Mouse (Mus musculus) frontal cortex, postnatal 14 days (tissue): ENCODE data around the gene Pde6h.
"Not testable (repeated sequence)": the region's sequence is repeated elsewhere in the genome, so short reads cannot be mapped to it uniquely, and the experiment has no call there.

Source experiments
- DNase-seq, 2 experiments: peaks; one replicate each; pipeline ENCODE4 v3.0.0; 2022; ENCODE audit warnings: low spot score in 2 of 2

Pde6h gene

DNA sequence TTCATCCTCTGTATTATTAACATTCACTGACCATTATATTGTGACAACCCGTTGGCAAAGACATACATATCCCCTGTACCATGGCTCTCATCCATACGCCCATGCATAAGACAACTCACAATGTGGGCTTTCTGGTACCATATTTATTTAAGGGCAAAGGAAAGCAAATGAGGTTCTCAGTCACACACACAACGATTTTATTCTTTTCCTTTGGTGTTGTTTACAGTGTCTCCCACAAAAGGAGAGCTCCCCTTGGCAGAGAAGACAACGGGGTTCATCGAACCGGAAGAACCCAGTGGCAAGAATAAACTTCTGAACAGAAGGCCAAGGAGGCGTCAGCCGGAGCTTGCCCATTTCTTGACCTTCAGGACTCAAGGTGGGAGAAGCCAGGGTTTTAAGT, at the start of gene Pde6h:
Gene Pde6h (plus strand): TSS at position 301 of the 400 bp plus-strand sequence.
- no peak for DNase-seq

DNA sequence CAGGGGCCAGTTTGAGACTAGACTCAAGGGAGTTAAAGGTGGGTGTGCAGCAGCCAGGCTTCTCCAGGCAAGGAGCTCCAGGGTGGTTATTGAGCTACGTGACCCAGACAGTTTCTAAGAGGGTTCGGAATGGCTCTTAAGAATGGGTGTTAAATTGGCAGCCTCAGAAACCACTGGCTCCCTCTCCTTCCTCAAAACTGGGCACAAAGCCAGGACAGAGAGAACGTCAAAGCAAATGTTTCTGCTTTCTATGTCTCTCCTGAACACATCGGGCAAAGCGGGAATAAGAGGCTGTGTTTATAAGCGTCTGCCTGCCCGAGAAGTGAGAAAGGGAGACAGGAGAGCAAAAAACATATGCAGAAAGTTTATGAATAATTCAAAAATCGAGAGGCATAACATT, 49.0 kb upstream of the Pde6h start:
- no peak for DNase-seq

- DNase-seq = peak in 1 of 2 experiments; percentile 13
Observed at GRCm38 (mm10) chr6:136875670-136876069, 48.0 kb upstream of the Pde6h start, which contains the start of gene Mgp. Gene Mgp (minus strand): TSS chr6:136875823.

- no peak for DNase-seq
Observed at GRCm38 (mm10) chr6:136881678-136882077, 42.0 kb upstream of the Pde6h start.

DNA sequence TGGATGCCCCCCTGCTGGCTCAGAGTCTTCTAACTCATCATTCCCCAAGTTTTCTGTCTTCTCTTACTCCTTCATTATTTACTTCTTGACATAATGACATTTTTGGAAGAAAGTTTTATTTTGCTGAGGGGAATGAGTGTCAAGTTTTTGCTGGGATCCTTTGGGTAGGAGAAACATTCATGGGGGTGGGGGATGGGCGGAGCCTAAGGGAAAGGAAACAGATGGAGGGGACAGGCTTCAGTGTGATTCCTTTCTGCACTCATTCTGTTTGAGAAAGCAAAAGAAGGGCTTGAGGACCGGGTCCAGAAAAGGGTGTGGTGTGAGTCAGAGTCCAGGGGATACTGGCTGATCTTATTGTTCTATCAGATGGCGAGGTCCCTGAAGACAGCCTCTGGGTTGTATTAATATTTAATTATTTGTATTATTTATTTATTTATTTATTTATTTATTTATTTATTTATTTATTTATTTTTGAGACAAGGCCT, 40.2 kb upstream of the Pde6h start:
- no peak for DNase-seq

- DNase-seq = no peak
Observed at GRCm38 (mm10) chr6:136883961-136884360, 39.7 kb upstream of the Pde6h start.

GRCm38 (mm10) chr6:136884766-136885165, 38.9 kb upstream of the Pde6h start:
- not testable (repeated sequence) for DNase-seq

DNA sequence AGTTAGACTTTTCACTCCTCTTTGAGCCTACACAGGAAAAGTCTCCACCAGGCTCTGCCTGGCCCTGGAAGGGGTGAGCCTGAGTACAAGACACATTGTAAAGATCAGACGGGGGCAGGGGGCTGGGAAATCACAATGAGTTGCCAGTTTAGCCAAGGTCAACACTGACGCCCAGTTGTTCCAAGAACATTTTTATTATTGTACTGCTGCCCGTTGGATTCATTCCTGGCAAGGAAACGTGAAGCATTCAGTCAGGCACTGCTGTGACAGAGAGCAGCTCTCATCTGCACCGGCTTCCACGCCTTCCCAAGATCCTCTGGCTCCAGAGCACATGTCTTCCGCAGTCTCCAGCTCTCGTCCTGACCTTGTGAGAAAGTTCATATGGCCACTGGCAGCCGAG, 35.8 kb upstream of the Pde6h start:
- DNase-seq = no peak

- no peak for DNase-seq
Observed at GRCm38 (mm10) chr6:136889067-136889466, 34.6 kb upstream of the Pde6h start.

GRCm38 (mm10) chr6:136889554-136889953, 34.1 kb upstream of the Pde6h start:
- no peak for DNase-seq

DNA sequence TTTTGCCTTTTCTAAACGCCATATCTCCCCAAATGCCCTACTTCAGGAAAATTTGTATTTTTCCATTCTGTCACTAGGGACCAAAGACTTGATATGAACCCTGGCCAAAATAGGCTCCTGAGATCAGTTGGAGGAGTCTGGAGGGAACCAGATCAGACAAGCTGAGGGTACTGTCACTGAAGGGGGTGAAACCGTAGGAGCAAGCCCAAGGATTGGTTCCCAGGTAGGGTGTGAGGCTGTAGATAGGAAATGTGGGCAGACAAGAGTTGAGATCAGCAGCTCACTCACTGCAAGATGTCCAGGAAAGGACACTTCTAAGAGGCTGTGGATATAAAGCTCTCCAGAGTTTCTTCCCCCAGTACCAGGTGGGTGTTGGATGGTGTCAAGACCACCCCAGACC, 31.6 kb upstream of the Pde6h start:
- no peak for DNase-seq

GRCm38 (mm10) chr6:136894532-136895339, 28.9 kb upstream of the Pde6h start:
- DNase-seq = no peak

DNA sequence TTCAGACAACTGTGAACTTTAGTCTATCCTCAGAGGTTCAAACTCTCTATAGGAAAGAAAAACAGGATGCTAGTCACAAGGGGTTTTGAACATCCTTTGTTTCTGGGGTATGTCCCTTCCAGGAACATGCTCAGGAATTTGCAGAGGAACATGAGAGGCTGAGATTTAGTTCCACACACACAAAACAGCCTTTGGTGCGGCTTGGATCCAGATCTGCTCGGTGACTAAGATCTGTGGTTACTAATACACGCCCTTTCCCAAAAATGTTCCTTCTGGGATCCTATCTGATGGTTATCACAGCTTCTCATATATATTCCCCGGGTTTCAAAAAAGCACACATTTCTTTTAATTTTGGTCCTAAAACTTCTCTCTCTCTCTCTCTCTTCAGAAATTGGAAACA, 25.8 kb upstream of the Pde6h start:
- DNase-seq = no peak

DNA sequence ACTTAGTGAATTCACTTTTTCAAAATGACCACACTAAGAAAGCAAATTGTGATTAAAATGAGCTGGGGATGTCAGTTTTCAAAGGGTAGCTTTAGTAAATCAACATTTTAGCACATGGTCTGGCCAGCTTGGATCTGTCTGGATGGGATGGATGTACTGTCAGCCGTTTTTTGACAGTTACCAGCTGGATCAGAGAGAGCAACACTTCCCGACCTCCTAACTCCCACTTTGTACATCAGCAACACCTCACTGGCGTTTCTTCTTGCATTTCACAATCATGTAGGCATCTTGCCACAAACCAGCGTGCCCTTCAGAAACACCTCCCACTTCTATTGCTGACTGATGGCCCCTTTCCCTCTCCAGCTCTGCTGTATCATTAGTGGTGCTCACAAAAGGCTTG, 25.4 kb upstream of the Pde6h start:
- DNase-seq = no peak

DNA sequence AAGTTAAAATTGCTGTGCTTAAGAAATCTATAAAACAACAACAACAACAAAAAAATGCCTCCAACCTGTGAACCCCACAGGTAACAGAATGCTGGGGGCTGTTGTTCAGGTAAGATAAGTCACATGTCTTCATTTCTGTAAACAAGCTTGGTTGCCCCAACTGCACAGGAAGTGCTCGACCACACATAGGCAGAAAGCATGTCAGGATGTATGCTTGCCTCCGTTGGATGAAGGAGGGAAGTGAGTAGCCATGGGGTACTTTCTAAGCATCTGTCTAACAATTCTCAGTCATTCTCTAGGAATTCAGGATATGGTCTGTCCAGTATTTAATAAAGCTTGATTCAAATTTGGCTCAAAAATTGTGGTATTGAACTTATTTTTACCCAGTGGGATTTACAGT, 24.7 kb upstream of the Pde6h start:
- no peak for DNase-seq

- no peak for DNase-seq
Observed at GRCm38 (mm10) chr6:136900369-136901009, 23.1 kb upstream of the Pde6h start.

- no peak for DNase-seq
Observed at GRCm38 (mm10) chr6:136901010-136901409, 22.6 kb upstream of the Pde6h start.

DNA sequence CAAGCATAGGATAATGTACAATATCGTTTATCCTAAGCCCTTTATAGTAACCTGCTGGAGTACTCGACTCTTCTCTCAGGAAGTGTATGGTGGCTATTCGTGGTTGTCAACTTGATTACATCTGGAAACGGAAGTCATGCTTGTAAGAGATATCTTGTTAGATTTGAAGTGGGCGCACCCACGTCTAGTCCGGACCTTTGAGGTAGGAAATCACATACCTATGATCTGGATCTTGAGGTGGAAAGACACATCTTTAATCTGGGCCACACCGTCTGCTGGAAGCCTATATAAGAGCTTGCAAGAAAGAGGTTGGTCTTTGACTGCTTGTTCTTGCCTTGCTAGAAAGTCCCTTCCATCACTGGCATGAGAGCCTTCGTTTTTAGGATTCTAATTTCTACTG, 21.1 kb upstream of the Pde6h start:
- no peak for DNase-seq

DNA sequence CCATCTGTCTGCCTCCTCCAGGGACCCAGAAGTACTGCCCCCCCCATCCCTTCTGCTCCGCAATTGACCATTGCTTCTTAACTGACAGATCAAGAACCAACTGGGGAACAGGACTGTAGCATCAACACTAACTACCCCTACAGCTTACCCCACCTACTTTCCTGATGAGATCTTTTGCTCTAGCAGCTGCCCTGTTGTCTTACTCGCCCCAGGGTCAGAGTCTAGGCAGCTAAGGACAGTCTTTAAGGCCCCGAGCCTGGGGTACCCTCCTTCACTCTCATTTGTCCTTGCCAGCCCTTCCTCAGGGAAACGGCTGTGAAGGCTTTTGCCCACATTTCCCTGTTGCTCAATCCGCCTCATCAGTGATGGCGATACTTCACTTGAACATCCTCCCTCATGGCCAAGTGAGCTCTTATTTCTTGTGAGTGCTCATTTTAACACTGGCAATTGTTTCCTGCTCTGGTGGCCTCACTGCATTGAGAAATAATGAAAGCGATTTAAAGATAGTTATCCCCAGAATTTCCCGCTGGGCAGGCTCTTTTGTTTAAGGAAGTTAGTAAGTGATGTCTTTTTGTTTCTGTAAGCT, 19.7 kb upstream of the Pde6h start:
- no peak for DNase-seq

DNA sequence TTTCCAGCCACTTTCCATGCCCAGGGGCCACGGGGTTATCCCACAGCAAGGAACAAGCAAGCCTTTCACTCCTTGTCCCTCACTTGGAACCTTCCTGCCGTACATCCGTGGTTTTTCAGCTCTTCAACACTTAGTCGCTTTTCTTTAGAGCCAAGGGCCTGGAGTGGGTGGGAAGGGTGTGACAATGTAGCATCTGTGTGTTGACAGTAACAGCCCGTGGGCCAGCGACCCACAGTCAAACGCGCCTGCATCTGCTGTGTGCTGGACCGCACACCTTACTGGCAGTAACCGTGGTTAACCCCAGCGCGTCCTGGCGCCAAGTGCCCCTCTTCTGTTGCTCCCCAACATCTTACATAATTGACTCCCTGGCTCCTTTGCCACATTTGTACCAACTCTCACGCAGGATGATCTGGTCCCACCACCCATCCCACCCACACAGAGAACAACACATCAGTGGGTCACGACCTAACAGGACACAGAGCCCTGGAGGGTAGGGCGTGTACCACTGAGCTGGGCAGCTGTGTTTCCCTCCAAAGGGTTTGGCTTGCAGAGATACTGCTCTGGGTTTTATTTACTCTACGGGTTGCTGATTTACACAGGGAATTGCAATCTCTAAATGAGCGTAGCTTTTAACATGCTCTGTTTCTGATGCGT, 17.2 kb upstream of the Pde6h start:
- DNase-seq = no peak

DNA sequence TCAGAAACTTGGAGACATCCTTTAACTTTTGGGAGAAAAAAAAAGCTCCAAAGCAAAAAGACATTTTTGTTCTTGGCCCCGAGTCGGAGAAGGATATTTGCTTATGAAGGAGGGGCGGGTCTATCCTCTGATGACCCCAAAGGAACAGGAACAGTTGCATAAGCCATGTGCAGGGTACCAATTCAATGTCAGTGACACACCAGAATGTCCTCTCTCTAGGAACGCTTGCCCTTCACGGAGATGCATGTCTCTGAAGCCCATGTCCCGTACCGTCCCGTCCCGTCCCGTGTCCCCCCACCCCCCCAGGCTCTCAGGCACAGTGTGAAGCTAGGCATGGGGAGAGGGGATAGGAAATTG, 16.7 kb upstream of the Pde6h start:
- DNase-seq = no peak

GRCm38 (mm10) chr6:136910247-136910890, 13.3 kb upstream of the Pde6h start:
- DNase-seq = no peak
